Mouse (Mus musculus) small intestine, adult 2 months (tissue): Measurements from ENCODE around the gene Orc2. TPM values are rescaled to one million over a fixed set of nuclear protein-coding genes. Genes with fewer than 3 reads are reported as not detected.

Experiments used
- H3K27ac ChIP-seq: fragments of 200-500 bp; 2 replicates; pipeline ENCODE4 v1.5.1; 2012; ENCODE audit warnings: low read depth, low read length, control low read depth, inconsistent platforms; ENCODE audit not compliant: insufficient read depth
- H3K27me3 ChIP-seq: fragments of 200-500 bp; 2 replicates; pipeline ENCODE4 v1.6.1; 2012; ENCODE audit warnings: mild to moderate bottlenecking, moderate library complexity, low read length, inconsistent platforms; ENCODE audit not compliant: control insufficient read depth, insufficient read depth
- H3K36me3 ChIP-seq: fragments of 200-500 bp; 2 replicates; pipeline ENCODE4 v1.6.1; 2012; ENCODE audit warnings: mild to moderate bottlenecking, low read length, control low read depth, inconsistent platforms; ENCODE audit not compliant: control insufficient read depth, insufficient read depth
- H3K4me1 ChIP-seq: fragments of 200-500 bp; 2 replicates; pipeline ENCODE4 v1.6.1; 2012; ENCODE audit warnings: low read length, inconsistent platforms, mixed read lengths; ENCODE audit not compliant: control insufficient read depth, insufficient read depth, insufficient read length
- H3K4me3 ChIP-seq: fragments of 200-500 bp; 2 replicates; pipeline ENCODE4 v1.5.1; 2012; ENCODE audit warnings: low read depth, mild to moderate bottlenecking, control low read depth, inconsistent platforms, low read length, moderate library complexity
- CTCF ChIP-seq: fragments of 200-500 bp; IDR thresholded peaks from 2 replicates; pipeline ENCODE4 v1.5.1; 2012; ENCODE audit warnings: low read depth, mild to moderate bottlenecking, control low read depth, inconsistent platforms, low read length, moderate library complexity, mixed read lengths; ENCODE audit not compliant: insufficient replicate concordance, insufficient read length; ENCODE audit errors: extremely low read depth
- POLR2A ChIP-seq: fragments of 200-500 bp; IDR thresholded peaks from 2 replicates; pipeline ENCODE4 v1.6.1; 2012; ENCODE audit warnings: low read depth, mild to moderate bottlenecking, control low read depth, inconsistent platforms, low read length, moderate library complexity
- WGBS: fragments of 180-500 bp; shearing (Covaris S2); methylation state at CpG from one replicate; pipeline ENCODE4 v1.1.7; 2018; 5-methylcytosine and 5-hydroxymethylcytosine counted together
- polyA plus RNA-seq: library from polyadenylated mRNA; depleted of rRNA; stranded (reverse); fragments of >200 nt; gene quantifications from 2 replicates; pipeline ENCODE4 v1.2.3, GENCODE M21; 2012; rRNA removed

Orc2 gene
- polyA plus RNA-seq, 1 experiment = 4.0 TPM

- Histone ChIP-seq H3K27me3 (no peaks in the 10 kb centered on the region), H3K4me1 (peaks cover 3% of the 10 kb centered on the region; the same call in 1 of the 2 replicates), H3K27ac (peak within 1 kb of the TSS; percentile 100), H3K36me3 (peaks cover 27% of the 10 kb centered on the region), H3K4me3 (peak within 1 kb of the TSS; percentile 96)
- under 1% methylated on average over 79 of the region's 79 CpGs for WGBS
- no peak; the same call in 1 of the 2 replicates for TF ChIP-seq CTCF
- peak; percentile 98 for TF ChIP-seq POLR2A
Measured at GRCm38 (mm10) chr1:58423371-58424248, 81.3 kb downstream of the Orc2 start, which contains the start of gene Clk1. Clk1 (minus strand) TSS chr1:58424066.

- TF ChIP-seq CTCF (no peak), POLR2A (no peak)
- peaks cover 34% of the 10 kb centered on the region for H3K36me3 ChIP-seq
- 1% methylated on average over 13 of the region's 13 CpGs for WGBS
- H3K27me3 ChIP-seq = no peaks in the 10 kb centered on the region
- H3K4me1 ChIP-seq = peaks cover 3% of the 10 kb centered on the region; the same call in 1 of the 2 replicates
- peak overlapping the region; percentile 96 for H3K4me3 ChIP-seq
- peak overlapping the region; percentile 100 for H3K27ac ChIP-seq
Measured at GRCm38 (mm10) chr1:58422879-58423278, 82.0 kb downstream of the Orc2 start.

- Histone ChIP-seq H3K36me3 (peaks cover 52% of the 10 kb centered on the region), H3K27ac (no peak overlapping the region), H3K4me1 (peaks cover 3% of the 10 kb centered on the region; the same call in 1 of the 2 replicates), H3K27me3 (no peaks in the 10 kb centered on the region), H3K4me3 (no peak overlapping the region)
- WGBS = 4% methylated on average over 7 of the region's 7 CpGs
- TF ChIP-seq CTCF (no peak), POLR2A (no peak)
Measured at GRCm38 (mm10) chr1:58420961-58421360, 83.9 kb downstream of the Orc2 start.

GRCm38 (mm10) chr1:58420032-58420431 lies 84.9 kb downstream of the Orc2 start:
- Histone ChIP-seq H3K36me3 (peaks cover 59% of the 10 kb centered on the region), H3K27me3 (no peaks in the 10 kb centered on the region), H3K4me3 (no peak overlapping the region), H3K4me1 (peaks cover 3% of the 10 kb centered on the region; the same call in 1 of the 2 replicates), H3K27ac (no peak overlapping the region)
- TF ChIP-seq POLR2A (no peak), CTCF (no peak)
- 64% methylated on average over 10 of the region's 10 CpGs for WGBS

GRCm38 (mm10) chr1:58416048-58416447 lies 88.9 kb downstream of the Orc2 start:
- H3K27me3 ChIP-seq = no peaks in the 10 kb centered on the region
- H3K36me3 ChIP-seq = peaks cover 82% of the 10 kb centered on the region
- H3K4me3 ChIP-seq = no peak overlapping the region
- H3K4me1 ChIP-seq = no peaks in the 10 kb centered on the region
- no peak overlapping the region for H3K27ac ChIP-seq
- TF ChIP-seq POLR2A = no peak
- TF ChIP-seq CTCF = no peak
- 69% methylated on average over 2 of the region's 2 CpGs for WGBS

- no peaks in the 10 kb centered on the region for H3K4me1 ChIP-seq
- 11% methylated on average over 1 of the region's 1 CpGs for WGBS
- peaks cover 84% of the 10 kb centered on the region for H3K36me3 ChIP-seq
- no peak overlapping the region for H3K27ac ChIP-seq
- H3K27me3 ChIP-seq = no peaks in the 10 kb centered on the region
- no peak overlapping the region for H3K4me3 ChIP-seq
- TF ChIP-seq CTCF (no peak), POLR2A (no peak)
Measured at GRCm38 (mm10) chr1:58415442-58415841, 89.5 kb downstream of the Orc2 start.

Other genes starting within 250 kb of the Orc2 start
- gene Aox2, start 226.8 kb downstream of the Orc2 start, polyA plus RNA-seq = 0.01 TPM in 1 of 2 replicates, not detected in the other
- 5.6 and 9.6 TPM in 2 replicates for gene Bzw1, start 112.2 kb downstream of the Orc2 start, polyA plus RNA-seq
- gene Clk1, start 81.0 kb downstream of the Orc2 start, polyA plus RNA-seq = 4.4 and 11.1 TPM in 2 replicates
- 4.5 and 6.7 TPM in 2 replicates for gene Nif3l1, start 60.0 kb downstream of the Orc2 start, polyA plus RNA-seq
- 4.0 and 6.2 TPM in 2 replicates for gene Ppil3, start 59.6 kb downstream of the Orc2 start, polyA plus RNA-seq
- 0.39 and 1.2 TPM in 2 replicates for gene Fam126b, start 81.2 kb upstream of the Orc2 start, polyA plus RNA-seq
- gene Ndufb3, start 81.3 kb upstream of the Orc2 start, polyA plus RNA-seq = 17.3 and 21.3 TPM in 2 replicates
- gene Als2cr12, start 190.9 kb upstream of the Orc2 start, polyA plus RNA-seq = 0.06 and 0.47 TPM in 2 replicates
- 9.8 and 29.5 TPM in 2 replicates for gene Cflar, start 206.4 kb upstream of the Orc2 start, polyA plus RNA-seq